Comparison of ENCODE assay signal across 8 mouse cellular contexts in genomic region chr6:72415181-72415580, GRCm38 (mm10). TPM values are rescaled to one million over a fixed set of nuclear protein-coding genes. Genes with fewer than 3 reads are reported as not detected.
DNase-seq lines count a peak whose midpoint lies in the region; ATAC-seq lines count a peak whose summit lies in the region.

No protein-coding gene starts in this region.

- peaks cover 22% of the 10 kb centered on the region for H3K4me1 ChIP-seq in heart, embryonic 15.5 days (replicated peaks)
- peaks cover 10% of the 10 kb centered on the region for H3K4me1 ChIP-seq in hindbrain, embryonic 14.5 days (replicated peaks; ENCODE audit: control insufficient read depth, insufficient read depth, low read length)
- H3K4me1 ChIP-seq in midbrain, embryonic 11.5 days (ENCODE audit: control insufficient read depth, insufficient read depth, low read length) = peaks cover 5% of the 10 kb centered on the region

- peak overlapping the region; percentile 87 for H3K9ac ChIP-seq in heart, embryonic 15.5 days
- H3K9ac ChIP-seq in hindbrain, embryonic 14.5 days = no peak overlapping the region
- H3K9ac ChIP-seq in midbrain, embryonic 11.5 days (ENCODE audit: low read length) = no peak overlapping the region

- DNase-seq in heart, adult 11 months = no peak
- DNase-seq in R1 (ENCODE audit: low read depth, low spot score) = peak; percentile 31
- no peak for DNase-seq in hindbrain, embryonic 14.5 days (ENCODE audit: low spot score)
- peak; percentile 6 for DNase-seq in midbrain, embryonic 11.5 days (ENCODE audit: low spot score, missing footprints)
- DNase-seq in layer of hippocampus, adult 18-20 months (ENCODE audit: low spot score in 2 of 2) = no peak
- DNase-seq in urinary bladder, postnatal 25 days (ENCODE audit: low spot score) = no peak

- H3K4me2 ChIP-seq in heart, embryonic 15.5 days = peak overlapping the region; percentile 78
- peak overlapping the region; percentile 79 for H3K4me2 ChIP-seq in hindbrain, embryonic 14.5 days (replicated peaks)
- H3K4me2 ChIP-seq in midbrain, embryonic 11.5 days = no peak overlapping the region

- no peak for ATAC-seq in heart, embryonic 15.5 days (replicated peaks; ENCODE audit: insufficient number of reproducible peaks, insufficient read depth, low FRiP score, low read depth)
- ATAC-seq in hindbrain, embryonic 14.5 days (ENCODE audit: low FRiP score) = no peak
- ATAC-seq in midbrain, embryonic 11.5 days (ENCODE audit: low FRiP score) = no peak
- no peak; the same call in 1 of the 2 replicates for ATAC-seq in megakaryocyte-erythroid progenitor cell, adult 5-6 weeks (replicated peaks; ENCODE audit: low FRiP score, low TSS enrichment, poor library complexity, severe bottlenecking)

- H3K27ac ChIP-seq in heart, embryonic 15.5 days = no peak overlapping the region
- no peak overlapping the region for H3K27ac ChIP-seq in hindbrain, embryonic 14.5 days
- H3K27ac ChIP-seq in midbrain, embryonic 11.5 days (ENCODE audit: low read depth, low read length) = no peak overlapping the region

- peaks cover 19% of the 10 kb centered on the region for H3K36me3 ChIP-seq in heart, embryonic 15.5 days
- peaks cover 31% of the 10 kb centered on the region for H3K36me3 ChIP-seq in hindbrain, embryonic 14.5 days (replicated peaks; ENCODE audit: control insufficient read depth, insufficient read depth)
- peaks cover 7% of the 10 kb centered on the region; the same call in 1 of the 2 replicates for H3K36me3 ChIP-seq in midbrain, embryonic 11.5 days (ENCODE audit: control insufficient read depth, insufficient read depth, low read length)

- peak overlapping the region; percentile 78 for H3K4me3 ChIP-seq in heart, embryonic 15.5 days
- peak overlapping the region; percentile 78; the same call in 1 of the 2 replicates for H3K4me3 ChIP-seq in hindbrain, embryonic 14.5 days (replicated peaks; ENCODE audit: low read length)
- no peak overlapping the region for H3K4me3 ChIP-seq in midbrain, embryonic 11.5 days (ENCODE audit: low read depth, low read length)

- no peaks in the 10 kb centered on the region for H3K9me3 ChIP-seq in heart, embryonic 15.5 days (replicated peaks)
- no peaks in the 10 kb centered on the region for H3K9me3 ChIP-seq in hindbrain, embryonic 14.5 days (ENCODE audit: control insufficient read depth, low read length)
- no peaks in the 10 kb centered on the region for H3K9me3 ChIP-seq in midbrain, embryonic 11.5 days (ENCODE audit: control insufficient read depth, low read length)

- WGBS in heart, embryonic 15.5 days = 77% methylated on average over 5 of the region's 5 CpGs
- 92% methylated on average over 5 of the region's 5 CpGs for WGBS in hindbrain, embryonic 14.5 days
- 86% methylated on average over 5 of the region's 5 CpGs for WGBS in midbrain, embryonic 11.5 days

- H3K27me3 ChIP-seq in heart, embryonic 15.5 days = no peaks in the 10 kb centered on the region
- no peaks in the 10 kb centered on the region for H3K27me3 ChIP-seq in hindbrain, embryonic 14.5 days (ENCODE audit: control insufficient read depth, insufficient read depth, low read length)
- H3K27me3 ChIP-seq in midbrain, embryonic 11.5 days (ENCODE audit: control insufficient read depth, insufficient read depth, low read length) = no peaks in the 10 kb centered on the region

RNA-seq across cellular contexts. Expression of gene Ggcx, which starts 1.1 kb away (rescaled TPM):
- polyA plus RNA-seq in heart, embryonic 15.5 days (2015; fragmentation: Nextera tagmentation; extraction: Ambion mirVana) = 27.7 and 32.1 TPM in 2 replicates
- 7.4 and 10.9 TPM in 2 replicates for polyA plus RNA-seq in hindbrain, embryonic 14.5 days (2014; fragmentation: Nextera tagmentation; extraction: Ambion mirVana)
- polyA plus RNA-seq in midbrain, embryonic 11.5 days (2014; fragmentation: Nextera tagmentation; extraction: Ambion mirVana) = 9.4 and 12.2 TPM in 2 replicates
- total RNA-seq in megakaryocyte-erythroid progenitor cell, adult 5-6 weeks (2014; fragmentation: Nextera tagmentation) = 8.6 and 11.3 TPM in 2 replicates
- total RNA-seq in megakaryocyte-erythroid progenitor cell, adult 5-6 weeks (2017) = 3.7 and 11.2 TPM in 2 replicates
- total RNA-seq in layer of hippocampus, adult 18-20 months (2021) = 10 to 100 TPM; 21.7 to 23.3 TPM

RNA-seq across cellular contexts. Expression of gene Mat2a, which starts 24.2 kb away (rescaled TPM):
- 247 and 267 TPM in 2 replicates for polyA plus RNA-seq in heart, embryonic 15.5 days (2015; fragmentation: Nextera tagmentation; extraction: Ambion mirVana)
- 336 and 338 TPM in 2 replicates for polyA plus RNA-seq in hindbrain, embryonic 14.5 days (2014; fragmentation: Nextera tagmentation; extraction: Ambion mirVana)
- polyA plus RNA-seq in midbrain, embryonic 11.5 days (2014; fragmentation: Nextera tagmentation; extraction: Ambion mirVana) = 463 and 499 TPM in 2 replicates
- total RNA-seq in megakaryocyte-erythroid progenitor cell, adult 5-6 weeks (2014; fragmentation: Nextera tagmentation) = 555 and 732 TPM in 2 replicates
- total RNA-seq in megakaryocyte-erythroid progenitor cell, adult 5-6 weeks (2017) = 235 and 332 TPM in 2 replicates
- 100 to 1,000 TPM; 193 to 211 TPM for total RNA-seq in layer of hippocampus, adult 18-20 months (2021)

RNA-seq across cellular contexts. Expression of gene Vamp8, which starts 24.7 kb away (rescaled TPM):
- 123 and 142 TPM in 2 replicates for polyA plus RNA-seq in heart, embryonic 15.5 days (2015; fragmentation: Nextera tagmentation; extraction: Ambion mirVana)
- polyA plus RNA-seq in hindbrain, embryonic 14.5 days (2014; fragmentation: Nextera tagmentation; extraction: Ambion mirVana) = 21.9 and 28.8 TPM in 2 replicates
- 27.6 and 32.0 TPM in 2 replicates for polyA plus RNA-seq in midbrain, embryonic 11.5 days (2014; fragmentation: Nextera tagmentation; extraction: Ambion mirVana)
- total RNA-seq in megakaryocyte-erythroid progenitor cell, adult 5-6 weeks (2014; fragmentation: Nextera tagmentation) = 225 and 320 TPM in 2 replicates
- 240 and 305 TPM in 2 replicates for total RNA-seq in megakaryocyte-erythroid progenitor cell, adult 5-6 weeks (2017)
- 10 to 100 TPM; 17.7 to 18.9 TPM for total RNA-seq in layer of hippocampus, adult 18-20 months (2021)

RNA-seq across cellular contexts. Expression of gene Vamp5, which starts 34.9 kb away (rescaled TPM):
- 43.2 and 46.1 TPM in 2 replicates for polyA plus RNA-seq in heart, embryonic 15.5 days (2015; fragmentation: Nextera tagmentation; extraction: Ambion mirVana)
- 21.8 and 23.6 TPM in 2 replicates for polyA plus RNA-seq in hindbrain, embryonic 14.5 days (2014; fragmentation: Nextera tagmentation; extraction: Ambion mirVana)
- 13.4 and 15.4 TPM in 2 replicates for polyA plus RNA-seq in midbrain, embryonic 11.5 days (2014; fragmentation: Nextera tagmentation; extraction: Ambion mirVana)
- total RNA-seq in megakaryocyte-erythroid progenitor cell, adult 5-6 weeks (2014; fragmentation: Nextera tagmentation) = 420 and 424 TPM in 2 replicates
- total RNA-seq in megakaryocyte-erythroid progenitor cell, adult 5-6 weeks (2017) = 125 and 132 TPM in 2 replicates
- total RNA-seq in layer of hippocampus, adult 18-20 months (2021) = 1 to 10 TPM; 5.8 to 8.1 TPM

RNA-seq across cellular contexts. Expression of gene Rnf181, which starts 48.4 kb away (rescaled TPM):
- 76.8 and 86.0 TPM in 2 replicates for polyA plus RNA-seq in heart, embryonic 15.5 days (2015; fragmentation: Nextera tagmentation; extraction: Ambion mirVana)
- 127 and 136 TPM in 2 replicates for polyA plus RNA-seq in hindbrain, embryonic 14.5 days (2014; fragmentation: Nextera tagmentation; extraction: Ambion mirVana)
- polyA plus RNA-seq in midbrain, embryonic 11.5 days (2014; fragmentation: Nextera tagmentation; extraction: Ambion mirVana) = 102 TPM in 2 replicates
- 82.6 and 91.5 TPM in 2 replicates for total RNA-seq in megakaryocyte-erythroid progenitor cell, adult 5-6 weeks (2014; fragmentation: Nextera tagmentation)
- total RNA-seq in megakaryocyte-erythroid progenitor cell, adult 5-6 weeks (2017) = 34.8 and 55.5 TPM in 2 replicates
- total RNA-seq in layer of hippocampus, adult 18-20 months (2021) = 10 to 100 TPM; 87.5 to 89.4 TPM

Comparison
In these comparisons a context has a peak if more than half of its experiments do, and no peak if none do; other contexts are left out.
1. DNase-seq: peak in R1 (single experiment) and midbrain, embryonic 11.5 days (single experiment); none in heart, adult 11 months (single experiment), hindbrain, embryonic 14.5 days (single experiment), layer of hippocampus, adult 18-20 months (0 of 2) and urinary bladder, postnatal 25 days (single experiment).